Mouse (Mus musculus) lung, adult 2 months (tissue): ENCODE data around the gene Rtf2.

Source experiments
- CTCF ChIP-seq: fragments of 200-500 bp; IDR thresholded peaks from 2 replicates; pipeline ENCODE4 v1.5.1; 2011; ENCODE audit warnings: mild to moderate bottlenecking, low read length, control low read depth; ENCODE audit not compliant: insufficient read depth
- POLR2A ChIP-seq: fragments of 200-500 bp; IDR thresholded peaks from 2 replicates; pipeline ENCODE4 v1.6.1; 2011; ENCODE audit warnings: low read depth, mild to moderate bottlenecking, control low read depth, low read length, borderline replicate concordance; ENCODE audit errors: extremely low read depth

GRCm38 (mm10) chr2:172433746-172434145 is 6.6 kb upstream of the Rtf2 start:
- TF ChIP-seq CTCF (no peak), POLR2A (no peak)
